Mouse (Mus musculus) midbrain, embryonic 13.5 days (tissue): ENCODE measurements around the gene Ciapin1. TPM values are rescaled to one million over a fixed set of nuclear protein-coding genes. Genes with fewer than 3 reads are reported as not detected.
A peak's percentile ranks its signal among the peaks of the same experiment; 100 is the strongest.

Experiments
- ATAC-seq: fragments of 200-750 bp; cut with Nextera tagmentation; 2 replicates; pipeline ENCODE4 v1.8.0; 2017; ENCODE audit warnings: mild to moderate bottlenecking, moderate TSS enrichment, moderate library complexity
- H3K27ac ChIP-seq: fragments of 300-500 bp; sonication (generic); 2 replicates; pipeline ENCODE4 v1.5.1; 2015; ENCODE audit warnings: inconsistent platforms, mild to moderate bottlenecking, moderate library complexity
- H3K27me3 ChIP-seq: fragments of 300-500 bp; sonication (generic); 2 replicates; pipeline ENCODE4 v1.6.1; 2015; ENCODE audit warnings: mild to moderate bottlenecking, inconsistent platforms
- H3K36me3 ChIP-seq: fragments of 300-500 bp; sonication (generic); 2 replicates; pipeline ENCODE4 v1.6.1; 2015; ENCODE audit warnings: mild to moderate bottlenecking, inconsistent platforms
- H3K4me1 ChIP-seq: fragments of 300-500 bp; sonication (generic); replicated peaks from 2 replicates; pipeline ENCODE4 v1.6.1; 2015; ENCODE audit warnings: inconsistent platforms
- H3K4me2 ChIP-seq: fragments of 300-500 bp; sonication (generic); replicated peaks from 2 replicates; pipeline ENCODE4 v1.6.1; 2015; ENCODE audit warnings: moderate library complexity, mild to moderate bottlenecking, inconsistent platforms
- H3K4me3 ChIP-seq: fragments of 300-500 bp; sonication (generic); replicated peaks from 2 replicates; pipeline ENCODE4 v1.5.1; 2015; ENCODE audit warnings: mild to moderate bottlenecking, inconsistent platforms
- H3K9ac ChIP-seq: fragments of 300-500 bp; sonication (generic); replicated peaks from 2 replicates; pipeline ENCODE4 v1.6.1; 2015; ENCODE audit warnings: mild to moderate bottlenecking, inconsistent platforms
- H3K9me3 ChIP-seq: fragments of 300-500 bp; sonication (generic); 2 replicates; pipeline ENCODE4 v1.6.1; 2016; ENCODE audit warnings: mild to moderate bottlenecking, inconsistent platforms
- WGBS: fragments of 180-500 bp; shearing (Covaris S2); methylation state at CpG from one replicate; pipeline ENCODE4 v1.1.7; 2015; 5-methylcytosine and 5-hydroxymethylcytosine counted together
- polyA plus RNA-seq: library from polyadenylated mRNA; unstranded; fragments of >200 nt; fragmentation: Nextera tagmentation; extraction: Ambion mirVana; gene quantifications from 2 replicates; pipeline ENCODE4 v1.2.1, GENCODE M21; 2015

Gene Ciapin1
- 202 and 203 TPM in 2 replicates for polyA plus RNA-seq

DNA sequence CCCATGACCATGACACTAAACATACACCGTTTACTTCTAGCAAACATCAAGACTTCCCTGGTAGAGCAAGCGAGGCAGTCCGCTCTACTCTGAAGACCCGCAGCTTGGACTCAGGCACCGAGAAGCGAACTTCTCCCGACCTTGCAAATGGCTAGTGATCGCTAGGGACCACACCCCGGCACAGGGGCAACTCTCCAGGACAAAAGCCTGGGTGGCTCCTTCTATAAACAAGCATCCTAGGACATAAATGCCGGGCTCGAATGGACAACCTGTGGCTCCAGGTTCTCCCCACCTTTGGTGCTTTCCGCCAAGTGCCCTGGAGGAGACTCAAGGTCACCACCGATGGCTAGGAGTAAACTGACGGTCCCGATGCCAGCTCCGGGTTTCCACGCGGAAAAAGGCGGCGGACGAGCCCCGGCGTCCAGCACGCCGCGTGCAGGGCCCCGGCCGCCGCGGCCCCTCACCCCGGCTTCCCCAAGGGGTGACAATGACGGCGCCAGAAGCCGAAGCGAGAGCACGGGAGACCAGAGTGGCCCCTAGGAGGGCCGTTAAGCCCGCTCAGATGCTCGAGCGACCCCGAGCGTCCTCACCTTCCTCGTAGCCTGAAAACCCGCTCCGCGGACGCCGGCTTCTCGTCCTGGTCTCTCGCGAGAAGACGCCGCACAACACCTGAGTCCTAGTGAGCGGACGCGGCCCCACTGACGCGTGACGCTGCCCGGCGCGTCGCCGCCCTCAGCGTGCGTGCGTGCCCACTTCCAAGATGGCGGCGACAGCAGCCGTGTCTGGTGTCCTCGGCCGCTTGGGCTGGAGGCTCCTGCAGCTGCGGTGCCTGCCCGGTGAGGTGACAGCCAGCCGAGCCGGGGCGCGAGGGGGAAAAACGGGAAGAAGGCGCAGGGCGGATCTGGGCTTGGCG is at the start of gene Ciapin1, which contains the start of gene Coq9:
TSS of gene Ciapin1 (minus strand) at position 697 of the 913 bp plus-strand sequence.
TSS of gene Coq9 (plus strand) at position 660 of the 913 bp plus-strand sequence.
- peak; percentile 98 for ATAC-seq
- Histone ChIP-seq H3K4me3 (peak within 1 kb of the TSS; percentile 85), H3K27ac (peak within 1 kb of the TSS; percentile 89), H3K9me3 (no peaks in the 10 kb centered on the region), H3K4me2 (peak within 1 kb of the TSS; percentile 81), H3K27me3 (no peaks in the 10 kb centered on the region), H3K4me1 (peaks cover 19% of the 10 kb centered on the region), H3K9ac (peak within 1 kb of the TSS; percentile 94), H3K36me3 (no peaks in the 10 kb centered on the region)
- WGBS: under 1% methylated on average over 81 of the region's 82 CpGs

DNA sequence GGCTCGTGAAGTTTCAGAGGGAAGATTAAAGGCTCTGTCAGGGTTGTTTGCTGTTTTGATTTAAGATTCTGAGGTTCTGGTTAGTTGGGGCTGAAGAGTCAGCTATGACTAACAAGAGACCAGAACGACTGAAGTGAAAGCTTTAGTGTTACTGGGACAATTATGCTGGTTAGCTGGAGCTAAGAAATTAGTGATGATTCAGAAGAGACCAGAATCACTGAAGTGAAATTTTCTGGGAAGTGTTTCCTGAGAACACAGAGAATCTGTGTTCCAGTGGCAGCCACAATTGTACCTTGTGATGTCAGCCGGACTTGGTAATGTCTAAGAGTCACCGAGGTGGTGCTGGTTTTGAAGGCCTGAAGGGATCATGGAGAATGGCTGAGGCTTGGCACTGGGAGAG is 42.6 kb upstream of the Ciapin1 start:
- WGBS: 82% methylated on average over 4 of the region's 4 CpGs
- no peak overlapping the region for H3K4me2 ChIP-seq
- H3K9me3 ChIP-seq: no peaks in the 10 kb centered on the region
- no peaks in the 10 kb centered on the region for H3K36me3 ChIP-seq
- no peak overlapping the region for H3K27ac ChIP-seq
- H3K4me1 ChIP-seq: peaks cover 8% of the 10 kb centered on the region
- peaks cover 14% of the 10 kb centered on the region; the same call in 1 of the 2 replicates for H3K27me3 ChIP-seq
- H3K9ac ChIP-seq: no peak overlapping the region
- no peak for ATAC-seq
- H3K4me3 ChIP-seq: no peak overlapping the region

DNA sequence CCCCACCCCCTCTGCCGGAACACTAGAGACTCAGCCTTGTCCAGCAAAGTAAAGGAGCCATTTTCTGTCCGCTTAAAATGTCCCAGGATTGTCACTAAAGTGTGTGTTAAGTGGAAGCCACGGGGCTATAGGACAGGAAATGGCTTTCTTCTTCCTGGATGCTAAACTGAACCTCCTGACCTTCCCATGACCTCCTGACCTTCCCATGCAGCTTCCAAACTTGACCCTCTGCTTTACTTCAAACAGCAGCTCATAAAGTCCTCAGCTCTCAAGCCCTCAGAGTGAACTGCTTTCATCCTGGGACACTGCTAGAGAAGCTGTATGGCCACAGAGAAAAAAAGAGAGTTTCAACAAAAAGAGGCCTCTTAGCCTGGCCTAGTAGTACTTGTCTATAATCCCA is 38.7 kb upstream of the Ciapin1 start:
- no peak for ATAC-seq
- no peaks in the 10 kb centered on the region for H3K9me3 ChIP-seq
- H3K27ac ChIP-seq: no peak overlapping the region
- H3K9ac ChIP-seq: no peak overlapping the region
- peaks cover 28% of the 10 kb centered on the region for H3K4me1 ChIP-seq
- H3K36me3 ChIP-seq: no peaks in the 10 kb centered on the region
- 62% methylated on average over 3 of the region's 3 CpGs for WGBS
- peaks cover 39% of the 10 kb centered on the region for H3K27me3 ChIP-seq
- no peak overlapping the region for H3K4me2 ChIP-seq
- 0 out of 2 replicates have a peak overlapping the region, but pooled peaks have one; percentile 57 for H3K4me3 ChIP-seq

DNA sequence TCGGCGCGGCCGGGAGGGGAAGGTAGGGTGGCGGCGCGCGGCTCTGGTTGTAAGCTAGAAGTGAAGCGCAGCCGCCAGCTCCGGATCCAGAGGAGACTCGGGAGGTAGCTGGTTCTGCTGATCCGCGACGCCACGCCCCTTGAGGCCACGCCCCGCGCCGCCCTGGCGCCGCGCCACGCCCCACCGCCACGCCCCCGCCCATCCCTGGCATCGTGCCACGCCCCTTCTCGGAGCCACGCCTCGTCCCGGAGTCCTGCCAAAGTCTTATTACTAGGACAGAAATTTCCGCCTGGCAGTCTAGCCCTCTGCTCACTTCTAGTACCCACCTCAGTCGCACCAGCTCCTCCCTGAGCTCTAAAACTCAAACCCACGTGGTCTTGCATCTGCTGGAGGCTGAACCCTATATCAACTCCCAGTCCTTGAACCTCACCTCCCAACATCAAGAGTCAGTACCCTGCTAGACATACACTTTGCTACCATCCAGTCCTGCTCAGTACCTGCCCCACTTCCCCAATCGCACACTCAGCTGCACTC is 38.1 kb upstream of the Ciapin1 start, which contains the start of gene Dok4:
TSS of gene Dok4 (minus strand) at position 134 of the 534 bp plus-strand sequence.
- Histone ChIP-seq H3K9ac (peak within 1 kb of the TSS; percentile 73), H3K27me3 (peaks cover 39% of the 10 kb centered on the region), H3K27ac (no peak within 1 kb of the TSS), H3K36me3 (no peaks in the 10 kb centered on the region), H3K9me3 (no peaks in the 10 kb centered on the region), H3K4me3 (peak within 1 kb of the TSS; percentile 57), H3K4me2 (peak within 1 kb of the TSS; percentile 95), H3K4me1 (peaks cover 33% of the 10 kb centered on the region)
- under 1% methylated on average over 37 of the region's 37 CpGs for WGBS
- peak; percentile 63 for ATAC-seq

DNA sequence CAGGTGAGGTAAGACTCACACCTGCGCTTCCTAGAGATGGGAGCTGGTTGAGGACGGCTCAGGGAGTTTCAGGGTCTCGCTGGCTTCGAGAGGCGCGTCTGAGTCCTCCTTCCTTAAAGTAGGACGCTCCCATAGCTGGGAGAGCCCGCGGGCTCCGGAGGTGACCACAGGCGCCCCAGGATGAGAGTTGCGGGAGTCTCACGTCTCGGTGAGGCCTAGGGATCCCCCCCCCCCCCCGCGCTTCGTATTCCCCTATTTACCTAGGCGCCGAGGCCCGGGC is 37.7 kb upstream of the Ciapin1 start:
- no peak for ATAC-seq

DNA sequence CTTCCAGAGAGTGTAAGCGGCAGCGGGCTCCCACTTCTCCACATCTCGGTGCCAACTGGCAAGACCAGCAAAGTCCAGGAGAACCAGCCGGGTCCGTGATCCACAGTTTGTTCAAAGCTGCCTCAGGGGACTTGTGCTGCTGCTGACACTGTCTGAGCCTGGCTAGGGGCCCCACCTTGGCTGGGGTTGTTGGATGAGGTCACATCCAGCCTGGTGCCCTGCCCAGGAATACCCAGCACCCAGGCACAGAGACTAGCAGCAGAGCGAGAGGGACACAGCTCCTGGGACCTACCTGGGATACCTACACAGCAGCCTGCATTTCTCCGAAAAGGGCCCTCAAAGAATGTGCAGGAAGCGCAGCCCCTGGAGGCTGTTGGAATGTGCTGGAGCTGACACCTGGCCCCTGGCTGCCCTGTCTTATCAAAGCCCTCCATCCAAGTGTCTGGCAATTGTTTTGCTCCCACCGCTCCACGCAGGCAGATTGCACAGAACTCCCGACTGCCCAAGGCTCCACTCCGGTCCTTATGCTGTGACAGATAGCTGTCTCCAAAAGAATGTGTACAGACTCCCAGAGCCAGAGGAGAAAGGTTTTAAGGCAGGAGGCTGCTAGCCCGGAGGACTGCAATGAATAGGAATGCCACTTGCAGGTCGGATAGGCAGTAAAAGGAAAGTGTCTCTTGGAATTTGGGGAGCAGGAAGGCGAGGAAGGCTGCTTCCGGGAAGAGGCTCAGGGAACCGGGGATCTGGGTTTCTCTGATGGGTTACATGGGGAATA is 37.1 kb upstream of the Ciapin1 start:
- H3K9me3 ChIP-seq: no peaks in the 10 kb centered on the region
- no peak overlapping the region for H3K27ac ChIP-seq
- peaks cover 41% of the 10 kb centered on the region for H3K4me1 ChIP-seq
- peak overlapping the region; percentile 73 for H3K9ac ChIP-seq
- peaks cover 39% of the 10 kb centered on the region for H3K27me3 ChIP-seq
- no peak for ATAC-seq
- H3K4me3 ChIP-seq: peak overlapping the region; percentile 57
- WGBS: 18% methylated on average over 17 of the region's 17 CpGs
- H3K36me3 ChIP-seq: no peaks in the 10 kb centered on the region
- H3K4me2 ChIP-seq: peak overlapping the region; percentile 95

More for the DNA sequence above, 37.7 kb upstream of the Ciapin1 start:
- H3K4me2 ChIP-seq: peak overlapping the region; percentile 95
- H3K27me3 ChIP-seq: peaks cover 39% of the 10 kb centered on the region
- peak overlapping the region; percentile 73 for H3K9ac ChIP-seq
- no peaks in the 10 kb centered on the region for H3K9me3 ChIP-seq
- H3K4me1 ChIP-seq: peaks cover 36% of the 10 kb centered on the region
- no peak overlapping the region for H3K27ac ChIP-seq
- H3K4me3 ChIP-seq: peak overlapping the region; percentile 57
- WGBS: 2% methylated on average over 17 of the region's 20 CpGs
- H3K36me3 ChIP-seq: no peaks in the 10 kb centered on the region

DNA sequence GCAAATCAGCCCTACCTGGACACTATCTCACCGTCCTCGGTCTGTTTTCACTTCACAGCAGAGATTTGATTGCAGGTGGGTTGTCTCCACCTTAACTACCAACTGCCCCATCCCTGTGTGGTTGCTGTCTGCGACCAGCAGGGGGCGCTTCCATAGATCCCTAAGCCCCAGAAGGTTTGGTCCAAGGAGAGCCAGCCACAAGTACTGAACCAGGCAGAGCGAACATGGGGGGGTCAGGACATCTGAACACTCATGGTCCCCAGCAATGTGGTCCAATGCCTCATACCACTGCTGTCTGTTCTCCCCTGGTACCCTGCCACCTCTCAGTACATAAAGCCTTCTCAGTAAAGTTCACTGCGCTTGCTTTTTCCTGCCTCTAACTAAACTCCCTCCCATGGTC is 36.2 kb upstream of the Ciapin1 start:
- Histone ChIP-seq H3K27ac (no peak overlapping the region), H3K36me3 (no peaks in the 10 kb centered on the region), H3K4me1 (peaks cover 50% of the 10 kb centered on the region), H3K9ac (no peak overlapping the region), H3K4me3 (peak overlapping the region; percentile 57; the same call in 1 of the 2 replicates), H3K4me2 (0 out of 2 replicates have a peak overlapping the region, but pooled peaks have one; percentile 5), H3K9me3 (no peaks in the 10 kb centered on the region), H3K27me3 (peaks cover 39% of the 10 kb centered on the region)
- WGBS: 12% methylated on average over 6 of the region's 6 CpGs
- no peak for ATAC-seq

DNA sequence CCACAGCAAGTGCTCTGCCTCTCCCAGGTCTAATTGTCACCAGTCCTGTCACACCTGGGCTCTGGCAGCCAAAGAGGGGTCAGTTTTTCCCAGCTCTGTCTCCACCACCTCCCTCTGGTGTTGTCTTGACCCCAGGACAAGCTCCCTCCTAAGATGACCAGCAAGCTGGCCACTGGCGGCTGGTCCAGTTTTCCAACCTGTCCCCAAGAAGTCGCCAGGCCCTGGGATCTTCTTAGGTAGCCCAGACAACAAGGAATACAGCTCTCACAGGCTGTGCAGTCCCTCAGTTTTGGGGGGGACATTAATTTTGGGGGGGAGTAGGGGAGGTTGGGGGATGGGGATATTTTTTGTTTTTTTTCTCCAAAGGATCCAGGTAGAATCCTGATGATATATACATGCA is 34.4 kb upstream of the Ciapin1 start:
- no peaks in the 10 kb centered on the region for H3K9me3 ChIP-seq
- peak overlapping the region; percentile 19; the same call in 1 of the 2 replicates for H3K4me2 ChIP-seq
- H3K4me1 ChIP-seq: peaks cover 67% of the 10 kb centered on the region
- H3K36me3 ChIP-seq: 0 out of 2 replicates have a peak, but pooled peaks cover under 1% of the 10 kb centered on the region
- no peak overlapping the region for H3K27ac ChIP-seq
- peaks cover 32% of the 10 kb centered on the region for H3K27me3 ChIP-seq
- WGBS: 73% methylated on average over 2 of the region's 2 CpGs
- H3K9ac ChIP-seq: no peak overlapping the region
- no peak for ATAC-seq
- H3K4me3 ChIP-seq: no peak overlapping the region

DNA sequence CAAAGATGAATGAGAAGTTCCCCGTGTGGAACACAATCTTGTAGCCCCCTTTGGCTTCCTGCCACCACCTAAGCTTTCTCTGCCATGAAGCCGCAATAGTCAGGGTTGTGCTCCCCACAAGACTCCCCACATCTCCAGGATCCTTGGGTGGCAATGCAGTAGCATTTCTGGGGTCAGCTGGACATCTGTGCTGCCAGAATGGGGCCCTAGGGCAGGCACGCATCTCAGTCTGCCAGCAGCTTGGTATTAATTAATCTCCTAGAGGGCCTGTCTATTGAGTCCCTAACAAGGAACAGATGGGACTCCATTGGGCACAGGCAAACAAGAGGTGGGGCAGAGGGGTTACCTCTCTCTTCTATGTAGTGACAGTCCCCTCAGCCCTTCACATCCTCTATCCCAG is 34.0 kb upstream of the Ciapin1 start:
- no peak for ATAC-seq
- Histone ChIP-seq H3K4me3 (no peak overlapping the region), H3K4me1 (peaks cover 67% of the 10 kb centered on the region), H3K36me3 (peaks cover 5% of the 10 kb centered on the region; the same call in 1 of the 2 replicates), H3K27ac (peak overlapping the region; percentile 47; the same call in 1 of the 2 replicates), H3K27me3 (peaks cover 32% of the 10 kb centered on the region), H3K4me2 (peak overlapping the region; percentile 19; the same call in 1 of the 2 replicates), H3K9me3 (no peaks in the 10 kb centered on the region), H3K9ac (no peak overlapping the region)
- whole genome bisulfite sequencing: 24% methylated on average over 3 of the region's 3 CpGs

DNA sequence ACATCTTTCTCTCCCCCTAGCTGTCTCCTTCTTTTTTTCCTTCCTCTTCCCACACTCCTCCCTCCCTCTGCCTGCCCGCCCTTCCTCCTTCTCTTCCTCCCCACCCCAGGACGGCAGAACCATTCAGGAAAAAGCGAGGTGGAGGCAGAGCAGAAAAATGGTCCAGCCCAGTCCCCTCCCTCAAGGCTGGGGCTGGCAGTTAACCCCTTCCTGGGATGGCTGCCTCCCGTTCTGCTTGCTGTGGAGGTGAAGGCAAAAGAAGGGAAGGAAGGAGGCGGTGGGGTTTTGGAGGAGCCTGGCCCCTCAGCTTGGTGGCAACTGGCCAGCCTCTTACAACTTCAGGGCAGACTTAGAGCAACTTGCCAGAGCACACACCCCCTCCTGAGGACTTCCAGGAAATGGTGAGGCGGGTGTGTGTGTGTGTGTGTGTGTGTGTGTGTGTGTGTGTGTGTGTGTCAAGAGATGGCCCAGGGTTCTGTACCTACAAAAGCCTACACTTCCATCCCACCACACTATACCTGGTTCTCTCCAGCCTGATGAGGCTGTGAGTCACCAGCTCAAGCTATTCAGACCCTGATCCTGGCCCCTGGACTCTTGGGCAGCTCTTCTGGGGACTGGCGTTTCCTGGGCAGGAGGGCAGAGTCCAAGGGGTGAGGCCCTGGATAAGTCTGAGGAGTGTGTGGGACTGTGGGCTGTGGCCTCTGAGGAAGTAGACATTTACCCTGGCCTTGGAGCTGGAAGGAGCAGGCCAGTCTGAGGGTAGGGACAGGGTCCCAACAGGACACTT is 33.1 kb upstream of the Ciapin1 start:
- peaks cover 14% of the 10 kb centered on the region for H3K36me3 ChIP-seq
- H3K4me3 ChIP-seq: peak overlapping the region; percentile 72
- peaks cover 64% of the 10 kb centered on the region for H3K4me1 ChIP-seq
- H3K9me3 ChIP-seq: no peaks in the 10 kb centered on the region
- H3K4me2 ChIP-seq: peak overlapping the region; percentile 80
- peak overlapping the region; percentile 81 for H3K9ac ChIP-seq
- peak; percentile 75 for ATAC-seq
- WGBS: 6% methylated on average over 7 of the region's 7 CpGs
- peak overlapping the region; percentile 67 for H3K27ac ChIP-seq
- H3K27me3 ChIP-seq: peaks cover 26% of the 10 kb centered on the region
